Mouse (Mus musculus) adrenal gland, adult 2 months (tissue): ENCODE data around the gene Ddn. TPM values are rescaled to one million over a fixed set of nuclear protein-coding genes. Genes with fewer than 3 reads are reported as not detected.

Source experiments
- DNase-seq: peaks from one replicate; pipeline ENCODE4 v3.0.0; 2021
- long read RNA-seq: library from polyadenylated mRNA; stranded (forward); transcript quantifications from one replicate; pipeline ENCODE4 v2.0.0, GENCODE M21; 2021
- polyA plus RNA-seq: library from polyadenylated mRNA; depleted of rRNA; stranded (reverse); fragments of >200 nt; gene quantifications from 2 replicates; pipeline ENCODE4 v1.2.3, GENCODE M21; 2012; rRNA removed
- total RNA-seq, 2 experiments: library from RNA; stranded (reverse); gene quantifications; 2 replicates each; pipeline ENCODE4 v1.2.3; 2021

Ddn gene
- total RNA-seq = under 1 TPM in 1 of 2 experiments, not detected in 1; 0.35 TPM
- polyA plus RNA-seq = 0.03 and 0.08 TPM in 2 replicates
- long read RNA-seq = 0 reads

- no peak for DNase-seq
These were observed at the start of gene Ddn for GRCm38 (mm10) chr15:98809390-98809789. TSS of gene Ddn (minus strand) at chr15:98809490.

GRCm38 (mm10) chr15:98854214-98854613 is 44.9 kb upstream of the Ddn start:
- DNase-seq = no peak

DNA sequence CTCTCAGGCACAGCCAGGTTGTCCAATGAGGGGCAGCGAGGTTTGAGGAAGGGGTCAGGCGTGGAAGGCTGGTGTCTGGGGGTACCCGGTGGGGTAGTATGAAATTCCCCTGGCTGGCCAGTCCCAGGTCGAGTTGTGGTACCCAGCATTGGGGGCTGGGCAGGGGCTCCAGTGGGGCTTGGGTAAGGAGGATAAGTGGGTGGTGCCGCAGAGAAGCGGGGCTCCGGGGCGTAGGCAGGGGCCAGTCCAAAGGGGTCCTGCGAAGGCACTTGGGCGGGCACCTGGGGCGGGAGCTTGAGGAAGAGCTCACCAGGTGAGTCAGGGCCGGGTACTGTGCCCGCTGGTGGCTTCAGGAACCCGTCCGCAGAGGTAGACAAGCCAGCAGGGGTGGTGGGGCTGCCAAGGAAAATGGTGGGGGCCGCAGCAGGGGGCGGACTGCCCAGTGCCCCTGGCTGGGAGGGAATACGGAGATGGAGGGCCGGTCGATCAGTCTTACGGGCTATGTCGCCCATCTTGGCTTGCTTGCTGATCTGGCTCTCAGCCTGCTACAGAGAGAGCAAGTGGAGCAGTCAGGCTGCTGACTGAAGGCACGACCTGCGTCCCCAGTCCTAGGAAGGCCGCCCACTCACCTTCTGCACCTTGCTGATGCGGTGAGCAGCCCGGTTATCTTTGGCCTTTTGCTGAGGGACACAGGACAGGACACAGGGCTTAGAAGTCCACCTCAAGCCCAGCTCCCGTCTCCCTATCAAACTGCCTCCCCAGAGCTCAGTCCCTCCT is 44.1 kb upstream of the Ddn start:
- DNase-seq = no peak

GRCm38 (mm10) chr15:98852733-98853132 is 43.4 kb upstream of the Ddn start:
- no peak for DNase-seq

DNA sequence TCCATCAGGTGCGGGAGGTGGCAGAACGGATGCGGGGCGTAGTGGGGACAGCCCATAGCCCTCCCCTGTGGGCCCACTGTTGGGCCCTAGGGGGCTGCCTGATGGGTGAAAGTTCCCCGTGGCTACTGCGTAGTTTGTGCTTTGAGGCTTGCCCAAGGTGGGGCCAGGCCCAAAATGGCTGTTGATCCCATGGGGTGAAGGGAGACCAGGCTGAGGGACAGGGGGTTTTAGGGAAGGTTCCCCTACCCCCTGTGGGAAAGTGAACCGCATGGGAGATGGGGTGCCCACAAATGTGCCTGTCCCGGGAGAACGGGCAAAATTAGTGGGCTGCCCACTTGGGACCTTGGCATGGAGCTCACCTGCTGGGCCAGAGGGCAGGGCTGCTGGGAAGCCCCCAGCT is 42.8 kb upstream of the Ddn start:
- DNase-seq = no peak

DNA sequence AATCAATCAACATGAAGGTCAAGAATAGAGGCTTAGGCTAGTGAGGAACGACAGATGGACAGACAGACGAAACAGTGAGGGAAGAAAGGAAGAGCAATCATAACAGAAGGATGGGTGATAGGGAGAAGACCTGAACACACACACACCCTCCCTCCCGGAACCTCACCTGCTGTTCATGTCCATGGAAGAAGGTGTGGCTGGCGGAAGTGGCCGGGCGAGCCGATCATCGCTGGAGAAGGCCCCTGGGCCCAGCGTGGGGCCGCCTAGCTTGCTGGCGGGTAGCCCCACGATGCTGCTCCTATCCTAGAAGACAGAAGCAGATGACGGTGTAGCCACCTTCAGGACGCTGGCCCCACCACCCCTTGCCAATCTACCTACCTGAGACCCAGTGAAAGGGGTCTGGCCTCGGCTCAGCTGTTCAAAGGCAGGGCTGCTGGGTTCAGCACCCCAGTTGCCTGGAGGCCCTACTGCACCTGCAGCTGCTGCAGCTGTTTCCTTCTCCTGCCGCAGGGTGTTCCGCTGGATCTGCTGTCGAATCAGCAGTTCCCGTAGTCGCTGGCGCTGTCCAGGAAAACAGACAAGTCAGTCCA is 42.0 kb upstream of the Ddn start:
- DNase-seq = no peak

DNA sequence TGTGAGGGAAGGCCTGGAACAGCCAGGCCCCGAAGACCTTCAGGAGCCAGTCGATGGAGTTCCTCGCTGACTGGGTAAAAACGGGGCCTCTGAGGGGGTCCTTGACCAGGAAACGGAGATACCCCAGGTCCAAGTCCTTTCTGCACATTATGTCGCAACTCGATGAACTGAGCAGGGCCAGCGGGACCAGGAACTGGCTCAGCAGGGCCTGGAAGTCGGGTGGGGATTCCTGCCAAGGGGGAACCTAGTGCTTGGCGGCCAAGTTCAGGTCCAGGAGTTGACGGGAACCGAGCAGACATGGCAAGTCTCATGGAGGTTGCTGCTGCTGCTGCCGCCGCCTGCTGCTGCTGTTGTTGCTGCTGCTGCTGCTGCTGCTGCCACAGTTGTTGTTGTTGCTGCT is 41.4 kb upstream of the Ddn start:
- DNase-seq = no peak

GRCm38 (mm10) chr15:98849956-98850600 is 40.8 kb upstream of the Ddn start:
- DNase-seq = peak; percentile 70

DNA sequence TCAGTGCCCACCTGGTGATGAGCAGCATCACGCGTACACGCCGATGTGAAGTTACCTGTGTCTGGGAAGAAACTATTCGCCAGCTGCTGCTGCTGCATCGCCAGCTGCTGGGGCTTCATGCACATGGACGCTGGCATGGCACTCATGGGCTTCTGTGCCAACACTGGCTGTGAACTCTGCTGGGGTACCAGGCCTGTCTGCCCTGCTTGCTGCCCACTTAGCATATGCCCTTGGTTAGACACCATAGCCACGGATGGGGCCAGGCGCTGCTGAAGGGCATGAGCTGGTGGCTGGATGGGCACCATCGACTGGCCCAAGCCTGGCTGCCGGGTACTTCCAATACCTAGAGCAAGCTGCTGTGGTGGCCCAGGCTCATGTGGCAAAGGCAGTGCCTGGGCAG is 39.9 kb upstream of the Ddn start:
- no peak for DNase-seq

GRCm38 (mm10) chr15:98846140-98846539 is 36.9 kb upstream of the Ddn start:
- DNase-seq = no peak

DNA sequence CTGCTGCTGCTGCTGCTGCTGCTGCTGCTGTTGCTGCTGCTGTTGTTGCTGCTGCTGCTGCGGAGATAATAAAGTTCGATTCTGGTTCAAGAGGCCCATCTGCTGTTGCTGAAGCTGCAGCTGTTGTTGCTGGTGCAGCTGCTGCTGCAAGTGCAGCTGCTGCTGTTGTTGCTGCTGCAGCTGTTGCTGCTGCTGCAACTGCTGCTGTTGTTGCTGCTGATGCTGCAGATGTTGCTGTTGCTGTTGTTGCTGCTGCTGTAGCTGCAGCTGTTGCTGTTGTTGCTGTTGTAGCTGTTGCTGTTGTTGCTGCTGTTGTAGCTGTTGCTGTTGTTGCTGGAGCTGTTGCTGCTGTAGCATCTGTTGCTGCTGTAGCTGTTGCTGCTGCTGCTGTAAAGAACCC is 35.9 kb upstream of the Ddn start:
- no peak for DNase-seq

- no peak for DNase-seq
These were observed 34.4 kb upstream of the Ddn start for GRCm38 (mm10) chr15:98843595-98844223.

DNA sequence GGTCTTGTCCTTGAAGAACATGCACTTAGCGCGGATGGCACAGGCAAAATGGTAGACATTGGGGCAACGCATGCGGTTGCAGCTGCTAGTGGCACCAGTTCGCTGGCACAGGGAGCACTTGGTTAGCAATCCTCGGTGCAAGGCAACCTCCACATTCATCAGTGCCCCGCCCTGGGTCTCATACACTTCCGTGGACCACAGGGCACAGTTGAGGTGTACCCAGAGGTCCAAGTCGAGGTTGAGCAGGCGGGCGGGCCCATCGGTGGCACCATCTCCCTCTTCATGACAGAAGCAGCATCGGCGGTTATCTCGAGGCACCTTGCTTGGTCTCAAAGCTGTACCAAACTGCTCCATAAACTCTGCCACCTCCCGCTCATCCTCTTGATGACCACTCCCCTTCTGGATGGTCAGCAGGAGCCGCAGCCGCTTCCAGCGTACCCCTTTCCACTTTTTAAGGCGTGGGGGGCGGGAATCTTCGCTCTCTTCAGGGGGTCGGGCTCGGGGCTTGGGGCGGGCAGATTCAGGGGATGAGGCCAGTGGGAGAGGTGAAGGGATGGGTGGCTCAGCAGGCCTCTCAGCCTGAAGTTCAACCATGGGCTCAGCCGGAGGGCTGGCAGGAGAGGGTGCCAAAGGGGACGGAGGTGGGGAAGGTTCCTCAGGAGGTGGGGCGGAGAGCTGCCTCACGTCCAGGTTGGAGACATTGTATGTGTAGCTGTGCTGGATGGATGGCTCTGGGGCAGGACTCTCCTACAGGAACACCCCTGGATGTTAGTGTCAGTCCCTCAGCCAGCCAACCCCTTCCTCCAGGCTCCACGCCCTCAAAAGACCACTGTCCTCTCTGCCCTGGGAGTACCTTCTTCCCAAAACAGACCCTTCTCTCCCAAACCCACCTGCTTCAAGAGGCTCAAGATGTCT is 30.6 kb upstream of the Ddn start:
- DNase-seq = no peak

- DNase-seq = no peak
These were observed 29.9 kb upstream of the Ddn start for GRCm38 (mm10) chr15:98839161-98839560.

DNA sequence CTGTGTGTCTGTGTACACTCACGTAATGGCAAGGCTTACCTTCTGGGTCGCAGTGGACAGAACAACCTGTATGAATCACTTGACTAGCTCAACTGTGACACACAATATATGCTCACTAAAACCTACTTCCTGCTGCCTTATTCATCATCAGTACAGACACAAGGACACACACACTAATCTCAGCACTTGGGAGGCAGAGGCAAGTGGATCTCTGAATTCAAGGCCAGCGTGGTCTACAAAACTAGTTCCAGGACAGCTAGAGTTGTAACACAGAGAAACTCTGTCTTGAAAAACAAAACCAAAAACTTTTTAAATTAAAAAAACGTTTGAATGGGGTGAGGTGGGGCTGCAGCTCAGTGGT is 28.4 kb upstream of the Ddn start:
- DNase-seq = no peak

- no peak for DNase-seq
These were observed 27.9 kb upstream of the Ddn start for GRCm38 (mm10) chr15:98837006-98837742.

GRCm38 (mm10) chr15:98835291-98835690 is 26.0 kb upstream of the Ddn start:
- DNase-seq = no peak

GRCm38 (mm10) chr15:98834059-98834458 is 24.8 kb upstream of the Ddn start:
- no peak for DNase-seq

GRCm38 (mm10) chr15:98833281-98833680 is 24.0 kb upstream of the Ddn start:
- no peak for DNase-seq

GRCm38 (mm10) chr15:98832161-98833058 is 23.1 kb upstream of the Ddn start:
- DNase-seq = no peak
